Mouse (Mus musculus) left cerebral cortex, adult 9 months (tissue): Measurements from ENCODE around the gene Casp14.

Experiments
- DNase-seq, 2 experiments: peaks; one replicate each; pipeline ENCODE4 v3.0.0; 2022; ENCODE audit warnings: low spot score in 2 of 2

Gene Casp14

DNA sequence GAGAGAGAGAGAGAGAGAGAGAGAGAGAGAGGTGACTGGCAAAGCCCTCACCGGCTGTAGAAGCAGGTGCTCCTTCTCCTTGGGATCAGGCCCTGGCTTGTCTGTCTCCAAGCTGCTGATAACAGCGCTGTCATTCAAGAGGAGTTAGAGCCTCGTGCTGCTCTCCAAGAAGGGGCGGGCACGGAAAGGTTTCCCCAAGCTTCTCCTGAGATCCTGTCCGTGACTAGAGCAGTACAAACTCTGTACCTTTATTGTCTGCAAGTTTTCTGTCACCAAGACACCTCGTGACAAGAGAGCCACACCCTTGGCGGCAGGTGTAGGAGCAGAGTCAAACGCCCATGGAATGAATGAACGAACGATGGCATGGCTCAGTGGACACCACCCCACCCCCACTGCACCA, at the start of gene Casp14:
Gene Casp14, minus strand, starts transcription at position 239 of the 400 bp plus-strand sequence.
- DNase-seq: no peak

DNA sequence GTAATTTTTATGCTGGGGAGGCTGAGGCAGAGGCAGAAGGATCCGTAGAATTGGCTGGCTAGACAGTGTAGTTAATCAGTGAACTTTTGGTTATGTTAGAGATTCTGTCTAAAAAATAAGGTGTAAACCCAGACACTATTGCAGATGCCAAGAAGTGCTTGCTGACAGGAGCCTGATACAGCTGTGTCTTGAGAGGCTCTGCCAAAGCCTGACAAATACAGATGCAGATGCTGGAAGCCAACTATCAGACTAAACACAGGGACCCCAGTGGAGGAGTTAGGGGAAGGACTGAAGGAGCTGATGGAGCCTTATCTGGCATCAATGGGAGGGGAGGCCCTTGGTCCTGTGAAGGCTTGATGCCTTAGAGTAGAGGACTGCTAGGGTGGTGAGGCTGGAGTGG, 47.5 kb upstream of the Casp14 start:
- no peak for DNase-seq

DNA sequence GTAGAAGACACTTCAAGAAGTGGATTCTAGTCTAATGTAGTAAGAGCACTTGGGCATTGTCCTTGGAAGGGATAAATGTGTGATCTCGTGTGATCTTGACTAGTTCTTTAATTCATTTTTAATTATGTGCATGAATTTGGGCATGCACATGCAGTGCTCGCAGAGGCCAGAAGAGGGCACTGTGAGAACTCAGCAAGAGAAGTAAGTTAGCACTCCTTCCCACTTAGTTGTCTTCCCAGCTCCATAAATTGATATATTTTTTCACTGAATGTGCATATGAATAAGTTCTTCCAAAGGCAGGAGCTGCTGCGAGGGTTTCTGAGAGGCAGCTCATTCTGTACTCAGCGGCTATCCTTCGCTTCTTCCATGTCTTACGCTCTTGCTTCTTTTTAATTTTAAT, 37.9 kb upstream of the Casp14 start:
- DNase-seq: peak in 1 of 2 experiments; percentile 89

DNA sequence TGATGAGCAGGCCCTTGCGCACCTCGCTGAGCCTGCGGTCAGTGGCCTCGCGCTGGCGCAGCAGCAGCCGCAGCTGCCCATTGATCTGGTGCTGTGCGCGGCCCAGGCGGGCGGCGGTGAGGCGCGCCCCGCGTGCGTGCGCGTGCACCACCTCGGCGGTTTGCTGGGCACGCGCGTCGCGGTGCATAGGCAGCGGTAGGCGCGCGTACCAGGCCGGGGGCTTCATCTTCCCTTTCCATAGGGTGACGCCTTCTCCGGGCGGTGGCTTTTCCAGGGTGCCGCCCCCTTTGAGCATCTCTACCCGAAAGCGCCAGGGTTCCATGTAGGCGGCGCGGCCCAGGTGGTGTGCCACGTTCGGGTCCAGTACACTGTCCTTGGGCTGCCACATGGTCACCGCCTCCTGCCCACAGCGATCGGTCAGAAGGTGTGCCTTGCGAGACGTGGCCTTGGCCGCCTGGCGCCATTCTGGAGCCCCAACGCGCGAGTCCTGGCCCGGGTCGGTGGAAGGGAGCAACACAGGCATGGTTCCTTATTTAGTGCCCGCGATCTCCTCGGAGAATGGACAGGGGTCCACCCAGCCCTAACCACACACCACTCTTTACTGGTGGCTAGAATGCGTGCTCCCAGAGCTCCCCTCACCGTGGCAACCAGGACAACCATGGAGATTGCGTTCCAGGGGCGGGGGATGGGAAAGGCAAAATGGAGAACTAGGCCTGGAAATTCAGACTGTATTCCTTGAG, 34.5 kb upstream of the Casp14 start, which contains the start of gene Ccdc105:
Gene Ccdc105, minus strand, starts transcription at position 614 of the 740 bp plus-strand sequence.
- peak; percentile 64 to 80 for DNase-seq

DNA sequence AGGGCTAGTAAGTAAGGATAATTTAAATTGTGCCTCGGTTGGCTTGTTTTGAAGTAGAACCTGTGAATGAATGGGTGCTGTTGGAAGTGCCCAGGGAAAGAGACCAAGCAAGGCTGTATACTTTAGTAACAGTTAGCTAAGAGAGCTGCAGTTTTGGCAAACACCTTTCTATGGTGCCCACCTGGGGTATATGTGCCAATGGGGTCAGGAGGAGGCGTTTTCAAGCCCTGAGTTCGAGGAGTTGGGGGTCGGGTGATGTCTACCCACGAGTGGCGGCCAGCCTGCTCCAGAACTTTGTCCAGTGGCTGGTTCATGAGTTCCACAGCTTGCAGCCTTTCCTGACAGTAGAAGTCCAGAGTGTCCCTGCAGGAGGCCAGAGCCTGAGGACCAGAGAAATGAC, 30.9 kb upstream of the Casp14 start:
- DNase-seq: no peak

DNA sequence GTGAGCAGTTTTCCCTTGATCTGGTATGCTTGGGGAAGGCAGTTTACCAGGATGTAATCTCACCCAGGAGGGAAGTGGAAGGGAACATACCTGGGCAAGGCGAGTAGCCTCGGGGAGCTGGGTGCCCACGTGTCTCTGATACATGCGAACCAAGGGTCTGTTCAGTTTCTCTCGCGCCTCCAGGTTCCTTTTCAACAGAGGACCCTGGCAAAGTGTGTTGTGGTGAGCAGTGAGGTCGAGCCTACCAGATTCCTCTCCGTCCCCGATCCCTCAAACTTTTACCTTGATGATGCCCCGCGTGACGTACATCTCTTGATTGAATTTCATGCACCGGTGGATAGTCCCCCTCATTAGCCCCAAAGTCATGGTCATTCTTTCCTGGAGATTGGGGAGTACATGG, 30.1 kb upstream of the Casp14 start:
- DNase-seq: no peak

DNA sequence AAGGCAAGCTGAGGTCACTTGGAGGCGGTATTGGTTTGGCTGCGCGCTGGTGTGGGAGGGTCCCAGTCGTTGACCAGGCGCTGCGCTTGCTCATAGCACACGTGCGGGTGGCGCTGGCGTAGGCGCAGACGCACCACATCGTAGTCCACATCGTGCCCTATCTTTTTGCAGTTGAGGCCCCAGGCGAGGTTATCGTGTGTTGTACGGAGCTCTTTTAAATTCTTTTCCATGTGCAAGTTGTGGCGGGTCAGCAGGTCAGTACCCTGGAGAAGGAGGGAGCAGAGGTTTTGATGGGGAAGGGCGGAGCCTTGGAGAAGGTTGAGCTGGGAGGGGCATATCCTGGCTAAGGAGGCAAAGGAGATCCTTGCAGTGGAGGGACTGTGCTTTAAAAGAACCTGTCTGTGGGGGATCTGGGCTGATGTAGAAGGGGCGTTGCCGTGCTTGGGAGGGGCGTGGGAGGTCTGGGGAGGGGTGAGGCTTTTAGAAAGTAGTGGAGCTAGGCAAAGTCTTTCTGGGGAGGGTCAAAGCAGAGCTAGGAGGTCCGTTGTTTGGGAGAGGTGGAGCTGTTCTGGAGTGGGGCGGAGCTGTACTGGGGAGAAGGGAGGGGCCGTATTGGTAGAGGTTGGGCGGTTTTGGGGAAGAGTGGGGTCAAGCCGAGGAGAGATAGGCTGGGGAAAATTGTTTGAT, 29.1 kb upstream of the Casp14 start:
- DNase-seq: peak in 1 of 2 experiments; percentile 44

DNA sequence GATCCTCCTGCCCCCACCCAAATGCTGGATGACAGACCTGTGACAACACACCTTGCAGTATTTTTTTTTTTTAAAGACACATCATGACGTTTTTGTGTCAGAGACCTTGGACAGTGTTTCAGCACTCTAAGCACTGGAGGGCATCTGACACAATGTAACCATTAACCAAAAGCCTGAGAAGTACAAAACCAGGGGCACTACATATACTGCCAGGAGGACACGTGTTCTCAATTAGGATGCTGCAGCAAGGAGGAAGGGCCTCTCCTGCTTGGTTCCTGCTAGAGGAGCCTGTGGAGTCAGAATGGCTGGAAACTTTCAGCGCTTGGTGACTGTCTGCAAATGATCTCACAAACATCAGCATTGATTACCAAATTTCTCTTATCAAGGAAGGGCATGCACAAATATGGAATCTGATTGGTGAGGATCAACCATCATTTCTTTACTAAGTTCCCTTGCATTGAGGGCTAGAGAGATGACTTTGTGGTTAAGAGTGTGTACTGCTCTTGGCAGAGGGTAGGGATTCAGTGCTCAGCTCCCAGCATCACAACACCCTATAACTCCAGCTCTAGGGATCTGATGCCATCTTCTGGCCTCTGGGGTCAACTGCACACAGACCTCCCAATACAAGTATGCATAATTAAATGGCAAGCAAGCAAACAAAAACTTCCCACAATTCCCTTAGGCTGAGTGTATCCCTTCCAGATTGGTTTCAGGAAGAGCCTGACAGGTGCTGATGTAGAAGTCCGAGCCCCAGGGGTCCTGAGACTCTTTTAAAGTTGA, 27.5 kb upstream of the Casp14 start:
- no peak for DNase-seq

DNA sequence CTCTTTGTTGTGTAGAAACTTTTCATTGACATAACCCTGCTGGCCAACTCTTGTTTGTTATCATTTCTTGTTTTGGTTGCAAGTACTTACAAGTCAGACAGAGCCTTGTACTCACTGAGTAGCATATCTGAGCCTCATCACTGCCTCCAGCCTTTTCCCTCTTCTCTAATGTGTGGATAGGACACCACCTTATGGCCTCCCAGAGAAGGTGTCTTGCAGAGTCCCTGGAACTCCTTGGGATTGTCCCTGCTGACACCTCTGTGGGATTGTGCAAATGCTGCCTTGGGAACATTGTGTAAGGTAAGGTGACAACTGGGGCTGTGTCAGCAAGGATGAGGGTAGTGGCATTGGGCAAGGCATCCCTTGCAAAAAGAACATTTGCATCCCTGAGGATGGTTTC, 25.6 kb upstream of the Casp14 start:
- DNase-seq: no peak

DNA sequence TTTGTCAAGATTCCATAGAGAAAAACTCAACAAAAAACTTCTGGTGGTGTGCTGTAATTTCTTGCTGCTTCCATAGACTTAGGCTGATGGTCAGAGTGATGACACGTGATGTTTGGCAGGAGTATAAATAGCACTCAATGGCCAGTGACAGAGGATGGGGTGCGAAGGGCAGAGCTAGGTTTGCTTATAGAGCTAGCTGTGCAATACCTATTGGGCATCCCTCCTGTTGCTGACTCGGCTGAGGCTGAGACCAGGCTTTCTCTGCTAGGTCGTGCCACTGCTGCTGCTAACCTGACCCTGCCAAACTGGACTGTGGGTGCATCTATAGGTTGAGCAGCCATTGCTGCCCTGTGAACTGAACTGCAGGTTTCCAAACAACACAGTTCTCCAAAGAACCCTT, 21.7 kb upstream of the Casp14 start:
- DNase-seq: no peak

DNA sequence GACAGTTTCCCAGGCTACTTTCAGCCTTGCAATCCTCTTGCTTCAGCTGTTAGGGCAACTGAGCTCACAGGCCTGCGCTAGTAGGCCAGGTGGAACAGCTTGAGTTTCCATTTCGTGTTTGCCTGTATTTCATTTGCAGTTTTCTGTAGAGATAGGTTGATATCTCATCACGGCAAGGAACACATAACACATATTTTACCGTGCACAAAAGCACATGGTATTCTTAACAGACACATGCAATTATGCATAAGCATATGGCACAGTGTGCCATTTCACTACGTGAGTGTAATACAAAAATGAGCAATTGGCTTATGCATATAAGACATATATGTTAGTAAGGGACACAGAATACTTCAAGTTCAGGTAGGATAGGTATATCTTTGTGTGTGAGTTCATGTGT, 9.8 kb upstream of the Casp14 start:
- DNase-seq: no peak

DNA sequence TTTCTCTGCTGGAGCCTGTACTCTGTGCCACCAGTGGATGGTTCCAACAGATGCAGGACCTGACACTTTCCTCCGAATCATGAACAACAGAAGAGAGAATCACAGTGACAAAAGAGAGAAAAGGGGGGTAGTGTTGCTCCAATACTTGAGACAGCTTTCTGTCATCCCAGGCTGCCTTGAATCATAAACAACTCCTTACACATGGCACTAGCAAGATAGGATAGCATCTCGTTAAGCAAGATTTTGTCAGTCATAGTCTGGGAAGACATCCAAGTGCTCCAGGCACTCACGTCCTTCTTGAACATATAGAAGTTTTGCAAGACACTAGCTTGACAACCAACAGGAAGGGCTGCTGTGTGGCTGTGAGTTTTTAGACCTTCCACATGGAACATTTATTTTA, 8.9 kb upstream of the Casp14 start:
- DNase-seq: no peak

DNA sequence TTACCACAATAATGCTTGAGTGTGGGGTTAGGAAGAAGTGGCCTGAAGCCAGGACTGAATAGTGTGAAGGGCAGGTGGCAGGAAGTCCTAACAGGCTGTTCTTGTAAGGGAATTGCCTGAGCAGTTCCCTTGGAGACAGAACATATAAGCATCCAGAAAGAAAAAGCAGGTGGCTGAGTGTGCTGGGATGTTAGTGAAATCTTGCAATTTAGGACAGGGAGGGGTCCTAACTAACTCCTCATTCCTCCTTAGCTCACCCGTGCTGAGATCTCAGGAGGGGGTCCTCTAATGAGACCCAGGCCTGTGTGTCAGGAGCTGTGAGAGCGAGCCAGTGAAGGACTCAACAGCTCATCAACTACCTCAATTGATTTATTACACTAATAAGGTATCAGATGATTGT, 5.3 kb upstream of the Casp14 start:
- no peak for DNase-seq

DNA sequence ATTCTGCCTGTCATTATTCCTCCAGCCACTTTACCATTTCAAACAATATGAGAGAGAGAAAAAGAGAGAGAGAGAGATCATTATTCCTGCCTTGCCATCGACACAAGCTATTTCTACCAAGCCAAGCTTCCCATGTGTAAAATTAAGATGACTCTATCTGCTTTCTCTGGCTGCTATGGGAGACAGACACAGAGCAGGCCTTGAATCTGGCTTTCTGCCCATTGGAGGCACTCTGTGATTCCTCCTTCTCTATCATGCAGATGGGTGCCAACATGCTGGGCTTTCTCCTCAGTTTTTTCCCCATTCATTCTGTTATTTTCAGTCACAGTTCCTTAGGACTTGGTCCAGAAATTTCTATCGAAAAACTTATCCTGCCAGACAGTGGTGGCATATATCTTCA, 4.6 kb upstream of the Casp14 start:
- DNase-seq: peak in 1 of 2 experiments; percentile 32

DNA sequence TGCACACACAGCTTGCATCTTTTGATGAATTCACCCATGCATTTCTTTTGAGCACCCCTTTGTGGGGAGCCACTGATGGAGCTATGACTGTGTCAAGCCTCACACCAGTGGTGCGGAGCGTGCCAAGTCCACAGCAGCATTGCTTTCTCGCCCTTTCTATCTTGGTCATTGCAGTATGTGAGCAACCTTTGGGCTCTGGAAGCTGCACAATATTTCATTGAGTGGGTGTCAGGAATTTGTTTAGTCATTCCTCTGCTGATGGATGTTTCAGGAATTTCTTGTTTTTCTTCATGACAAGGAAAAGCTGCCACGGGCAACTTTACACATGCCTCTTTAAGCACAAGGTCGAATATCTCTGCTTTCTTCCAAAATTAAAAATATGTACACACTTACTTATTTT, 3.9 kb upstream of the Casp14 start:
- DNase-seq: no peak

DNA sequence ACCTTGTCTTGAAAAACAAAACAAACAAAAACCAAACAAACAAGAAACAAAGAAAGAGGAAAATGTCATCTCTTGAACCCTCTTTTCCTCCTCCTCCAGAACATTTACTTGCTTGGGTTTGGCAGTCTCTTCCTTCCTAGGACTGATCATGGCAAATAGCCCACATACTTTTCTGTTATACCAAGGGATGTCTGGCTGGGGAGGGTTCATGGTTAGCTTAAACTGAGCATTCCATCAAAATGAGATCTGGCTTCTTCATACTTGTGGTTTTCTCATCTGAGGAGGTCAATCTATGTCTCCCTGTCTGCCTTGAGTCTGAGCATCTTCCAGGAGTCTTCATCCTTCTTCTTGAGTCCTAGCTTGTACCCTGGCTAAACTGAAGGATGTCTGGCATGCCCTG, 1.9 kb downstream of the Casp14 start:
- DNase-seq: no peak

DNA sequence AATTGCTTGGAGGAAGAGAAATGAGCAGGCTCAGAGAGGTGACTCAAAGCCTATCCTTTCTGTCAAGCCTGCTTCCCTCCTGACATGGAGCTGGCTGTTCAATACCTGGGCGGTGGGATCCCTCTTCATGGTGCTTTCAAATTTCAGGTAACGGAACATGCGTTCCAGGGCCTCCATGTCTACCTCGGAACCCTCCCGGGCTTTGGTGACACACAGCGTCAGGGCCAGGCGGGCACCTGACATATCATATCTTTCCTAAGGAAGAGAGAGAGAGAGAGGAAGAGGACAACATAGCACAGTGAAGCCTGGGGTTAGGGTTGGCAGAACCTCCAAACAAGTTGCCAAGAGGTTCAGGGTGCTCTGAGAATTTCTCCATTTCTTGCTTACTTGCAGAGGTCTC, 2.9 kb downstream of the Casp14 start:
- no peak for DNase-seq

DNA sequence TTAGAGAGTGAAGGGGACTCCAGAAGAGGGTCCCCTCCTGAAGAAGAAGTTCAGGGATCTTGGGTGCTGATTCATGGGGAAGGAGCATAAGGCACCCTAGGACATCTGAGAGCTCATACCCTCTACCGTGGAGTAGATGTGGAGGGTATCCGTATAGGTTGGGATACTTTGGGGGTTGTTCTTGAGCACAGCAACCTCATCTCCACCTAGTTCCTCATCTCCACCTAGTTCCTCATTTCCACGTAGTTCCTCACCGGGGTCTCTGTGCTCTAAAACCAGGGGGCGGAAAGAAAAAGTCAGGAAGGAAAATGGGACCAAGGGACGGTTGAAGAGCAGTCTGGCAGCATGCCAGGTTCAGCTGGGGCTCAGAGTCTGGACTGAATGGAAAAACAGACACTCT, 4.0 kb downstream of the Casp14 start:
- DNase-seq: no peak

DNA sequence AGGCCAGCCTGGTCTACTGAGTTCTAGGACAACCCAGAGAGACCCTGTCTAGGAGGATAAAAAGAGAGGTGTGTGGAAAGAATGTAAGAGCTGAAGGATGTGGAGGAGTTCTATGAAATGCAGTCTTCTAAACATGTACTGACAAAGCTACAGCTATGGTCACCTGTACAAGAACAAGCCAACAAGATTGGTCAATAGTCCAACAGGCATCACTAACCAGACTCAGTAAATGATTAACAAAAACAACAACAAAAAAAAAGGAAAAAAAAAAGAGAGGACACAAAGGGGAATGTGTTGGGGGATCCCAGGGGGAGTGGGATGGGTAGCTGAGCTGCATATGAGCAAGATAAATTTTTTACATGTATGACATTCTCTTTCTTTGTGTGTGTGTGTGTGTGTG, 7.4 kb downstream of the Casp14 start:
- no peak for DNase-seq

DNA sequence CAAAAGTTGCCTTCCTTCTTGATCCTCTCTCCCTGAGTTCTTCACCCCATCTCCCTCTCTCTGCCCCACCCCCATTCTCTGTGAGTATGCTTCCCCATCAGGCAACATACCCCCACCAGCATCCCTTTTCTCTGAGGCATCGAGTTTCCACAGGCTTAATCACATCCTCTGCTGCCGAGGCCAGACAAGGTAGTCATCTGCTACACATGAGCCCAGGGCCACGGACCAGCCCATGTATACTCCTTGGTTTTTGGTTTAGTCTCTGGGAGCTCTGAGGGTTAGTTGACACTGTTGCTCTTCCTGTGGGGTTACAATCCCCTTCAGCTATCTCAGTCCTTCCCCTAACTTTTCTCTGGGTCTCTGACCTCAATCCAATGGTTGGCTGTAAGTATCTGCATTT, 17.2 kb downstream of the Casp14 start:
- no peak for DNase-seq

DNA sequence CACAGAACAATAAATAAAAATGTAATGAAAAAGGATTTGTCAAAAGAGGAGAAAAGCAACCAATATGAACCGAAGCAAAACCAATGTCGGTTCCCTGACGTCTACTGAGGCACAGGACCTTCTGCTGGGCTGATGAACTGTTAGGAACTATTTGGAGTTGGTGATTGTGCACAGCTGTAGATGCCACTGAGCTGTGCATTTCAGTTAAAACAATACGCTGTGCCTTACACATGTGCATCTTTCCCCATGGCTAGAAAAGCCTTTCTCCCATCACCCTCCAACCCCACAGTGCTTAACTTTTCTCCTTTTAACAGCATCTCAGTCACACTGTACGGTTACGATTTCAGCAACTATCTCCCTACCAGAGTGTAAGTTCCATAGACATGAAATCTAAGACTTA, 28.1 kb downstream of the Casp14 start:
- DNase-seq: no peak

DNA sequence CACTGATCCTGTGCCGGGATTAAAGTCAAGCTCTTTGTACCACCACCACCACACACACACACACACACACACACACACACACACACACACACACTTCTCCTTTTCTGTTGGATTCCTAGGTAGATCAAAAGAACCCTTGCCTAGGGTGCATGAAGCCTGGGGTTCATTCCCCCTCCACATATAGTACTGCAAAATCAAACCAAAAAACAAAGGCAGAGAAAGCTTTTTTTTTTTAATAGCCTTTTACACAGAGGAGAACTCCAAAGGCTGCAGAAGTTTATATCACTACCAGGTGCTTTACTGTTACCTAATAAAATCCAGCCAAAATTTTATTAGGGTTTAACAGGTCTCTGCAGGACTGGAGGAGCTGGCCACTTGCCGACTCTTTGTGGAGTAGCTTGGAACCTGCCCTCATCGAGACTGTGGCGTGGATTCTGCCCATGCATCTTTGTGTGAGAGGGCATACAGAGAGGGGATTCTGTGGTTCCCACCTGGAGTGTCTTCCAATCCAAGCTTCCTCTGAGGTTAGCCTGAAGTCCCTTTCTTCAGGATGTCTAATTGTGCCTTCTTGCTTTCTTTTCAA, 31.0 kb downstream of the Casp14 start:
- DNase-seq: no peak
